Comparison of ENCODE assay signal across 27 mouse cellular contexts in the genomic region with DNA sequence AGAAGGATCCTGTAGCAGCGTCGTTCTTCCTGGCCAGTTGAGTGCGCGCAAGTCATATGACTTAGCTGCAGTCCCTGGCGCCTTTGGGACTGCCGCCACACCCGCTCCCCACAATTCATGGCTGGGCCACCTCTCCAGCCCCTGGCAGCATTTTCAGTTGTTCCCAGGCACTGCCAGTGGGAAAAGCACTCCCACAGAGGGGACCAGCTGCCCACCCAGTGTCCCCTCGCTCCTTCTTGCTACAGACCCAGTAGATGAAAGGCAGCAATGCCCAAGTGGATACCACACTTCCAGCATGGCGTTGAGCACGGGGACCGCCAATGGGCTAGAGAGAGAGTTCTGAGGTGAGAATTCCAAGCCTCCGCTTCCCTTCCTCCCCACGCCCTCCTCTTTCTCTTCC. TPM values are rescaled to one million over a fixed set of nuclear protein-coding genes. Genes with fewer than 3 reads are reported as not detected.
DNase-seq lines count a peak whose midpoint lies in the region; ATAC-seq and TF ChIP-seq lines count a peak whose summit lies in the region.
"Had no signal": no experiment of that assay in that cellular context is flagged by ENCODE, and none has a peak within 500 bp of the region (broad histone marks: within the 10 kb centered on the region; RNA-seq: fewer than 3 reads in every experiment).

No protein-coding gene starts in this region.

- no peak for TF ChIP-seq CTCF in liver, postnatal 0 days (IDR thresholded peaks at IDR 0.05; ENCODE audit: low read depth)
- TF ChIP-seq CTCF in stomach, postnatal 0 days (IDR thresholded peaks at IDR 0.05; ENCODE audit: low read depth): no peak

- no peak overlapping the region for H3K4me2 ChIP-seq in liver, postnatal 0 days (ENCODE audit: low read depth, low read length)
- H3K4me2 ChIP-seq in liver, embryonic 12.5 days: no peak overlapping the region
- no peak overlapping the region for H3K4me2 ChIP-seq in stomach, embryonic 14.5 days (replicated peaks; ENCODE audit: low read depth, low read length)
- H3K4me2 ChIP-seq in stomach, postnatal 0 days (replicated peaks; ENCODE audit: low read depth): no peak overlapping the region
- no peak overlapping the region for H3K4me2 ChIP-seq in stomach, embryonic 16.5 days (ENCODE audit: low read depth, low read length)
- H3K4me2 ChIP-seq: embryonic facial prominence, embryonic 13.5 days; forebrain, embryonic 15.5 days; heart, embryonic 12.5 days; hindbrain, embryonic 14.5 days; liver, embryonic 13.5 days had no signal

- WGBS in liver, postnatal 0 days (ENCODE audit: insufficient replicate concordance): 92% methylated on average over 13 of the region's 13 CpGs
- 83% methylated on average over 13 of the region's 13 CpGs for WGBS in liver, embryonic 12.5 days (ENCODE audit: insufficient replicate concordance)
- WGBS in stomach, embryonic 14.5 days: 89% methylated on average over 13 of the region's 13 CpGs
- whole genome bisulfite sequencing in stomach, postnatal 0 days: 93% methylated on average over 13 of the region's 13 CpGs
- WGBS in stomach, embryonic 16.5 days: 84% methylated on average over 13 of the region's 13 CpGs

- ATAC-seq in liver, postnatal 0 days: no peak
- ATAC-seq in liver, embryonic 12.5 days: no peak
- ATAC-seq in stomach, embryonic 14.5 days (ENCODE audit: insufficient number of reproducible peaks, insufficient read depth, low FRiP score, low read depth): no peak
- ATAC-seq in stomach, postnatal 0 days (ENCODE audit: low FRiP score, low TSS enrichment): no peak
- ATAC-seq in stomach, embryonic 16.5 days (ENCODE audit: insufficient read depth, low FRiP score): no peak
- no peak for ATAC-seq in CD4-positive, CD25-positive, alpha-beta regulatory T cell, adult 4 months
- ATAC-seq: forebrain, embryonic 15.5 days; midbrain, embryonic 16.5 days had no signal

- H3K4me1 ChIP-seq in liver, postnatal 0 days (ENCODE audit: insufficient read depth): 0 out of 2 replicates have a peak, but pooled peaks cover 5% of the 10 kb centered on the region
- peaks cover 14% of the 10 kb centered on the region; the same call in 1 of the 2 replicates for H3K4me1 ChIP-seq in liver, embryonic 12.5 days
- peaks cover 9% of the 10 kb centered on the region; the same call in 1 of the 2 replicates for H3K4me1 ChIP-seq in stomach, embryonic 14.5 days (ENCODE audit: control insufficient read depth, insufficient read depth, low read length)
- no peaks in the 10 kb centered on the region for H3K4me1 ChIP-seq in stomach, postnatal 0 days (replicated peaks; ENCODE audit: control insufficient read depth, insufficient read depth)
- H3K4me1 ChIP-seq in stomach, embryonic 16.5 days (ENCODE audit: control insufficient read depth, insufficient read depth, low read length): peaks cover 11% of the 10 kb centered on the region

- H3K36me3 ChIP-seq in liver, postnatal 0 days (replicated peaks; ENCODE audit: insufficient read depth, low read length): 0 out of 2 replicates have a peak, but pooled peaks cover 4% of the 10 kb centered on the region
- H3K36me3 ChIP-seq in liver, embryonic 12.5 days: peaks cover 7% of the 10 kb centered on the region; the same call in 1 of the 2 replicates
- no peaks in the 10 kb centered on the region for H3K36me3 ChIP-seq in stomach, embryonic 14.5 days (ENCODE audit: control insufficient read depth, insufficient read depth, low read length)
- H3K36me3 ChIP-seq in stomach, postnatal 0 days (ENCODE audit: control insufficient read depth, insufficient read depth, low read length): no peaks in the 10 kb centered on the region
- H3K36me3 ChIP-seq in stomach, embryonic 16.5 days (ENCODE audit: control insufficient read depth, insufficient read depth, low read length): no peaks in the 10 kb centered on the region; the same call in 1 of the 2 replicates
- H3K36me3 ChIP-seq: embryonic facial prominence, embryonic 13.5 days; forebrain, embryonic 15.5 days; heart, embryonic 12.5 days; liver, embryonic 13.5 days had no signal

- DNase-seq in cerebellum, postnatal 14 days: peak; percentile 53 to 65
- no peak for DNase-seq in cerebellum, postnatal 4 days (ENCODE audit: low spot score in 2 of 2)
- peak; percentile 9 for DNase-seq in liver, postnatal 0 days
- DNase-seq in stomach, postnatal 0 days (ENCODE audit: low spot score): no peak
- DNase-seq: adrenal gland, adult 2 months; adrenal gland, postnatal 36 days; gastrocnemius, postnatal 25 days; heart, adult 18-20 months; heart, postnatal 4 days; kidney, adult 11 months; kidney, postnatal 14 days; layer of hippocampus, adult 9-11 months; liver, embryonic 13.5 days; lung, postnatal 10 days; right cerebral cortex, postnatal 25 days; thymus, adult 2 months; thymus, postnatal 36 days had no signal

- no peaks in the 10 kb centered on the region for H3K9me3 ChIP-seq in liver, postnatal 0 days (ENCODE audit: low read length)
- no peaks in the 10 kb centered on the region for H3K9me3 ChIP-seq in liver, embryonic 12.5 days (replicated peaks)
- H3K9me3 ChIP-seq in stomach, embryonic 14.5 days (ENCODE audit: control insufficient read depth, low read depth, low read length): no peaks in the 10 kb centered on the region
- H3K9me3 ChIP-seq in stomach, postnatal 0 days (ENCODE audit: control insufficient read depth, low read length): no peaks in the 10 kb centered on the region
- 0 out of 2 replicates have a peak, but pooled peaks cover 5% of the 10 kb centered on the region for H3K9me3 ChIP-seq in stomach, embryonic 16.5 days (replicated peaks; ENCODE audit: control insufficient read depth, low read length)
- H3K9me3 ChIP-seq: embryonic facial prominence, embryonic 13.5 days; forebrain, embryonic 15.5 days; heart, embryonic 12.5 days; liver, embryonic 13.5 days had no signal

- H3K27me3 ChIP-seq in liver, postnatal 0 days (ENCODE audit: insufficient read depth, low read length): no peaks in the 10 kb centered on the region
- H3K27me3 ChIP-seq in liver, embryonic 12.5 days (replicated peaks): no peaks in the 10 kb centered on the region; the same call in 1 of the 2 replicates
- H3K27me3 ChIP-seq in stomach, embryonic 14.5 days (ENCODE audit: control insufficient read depth, insufficient read depth, low read length): no peaks in the 10 kb centered on the region
- no peaks in the 10 kb centered on the region for H3K27me3 ChIP-seq in stomach, postnatal 0 days (ENCODE audit: control insufficient read depth, insufficient read depth, low read length)
- H3K27me3 ChIP-seq in stomach, embryonic 16.5 days (ENCODE audit: control insufficient read depth, insufficient read depth, low read length): no peaks in the 10 kb centered on the region
- H3K27me3 ChIP-seq: embryonic facial prominence, embryonic 13.5 days; forebrain, embryonic 15.5 days; heart, embryonic 12.5 days; liver, embryonic 13.5 days had no signal

- no peak overlapping the region for H3K4me3 ChIP-seq in liver, postnatal 0 days (ENCODE audit: low read depth, low read length)
- H3K4me3 ChIP-seq in liver, embryonic 12.5 days: no peak overlapping the region
- H3K4me3 ChIP-seq in stomach, embryonic 14.5 days (ENCODE audit: low read depth, low read length): no peak overlapping the region
- H3K4me3 ChIP-seq in stomach, postnatal 0 days (ENCODE audit: low read depth, low read length): no peak overlapping the region
- no peak overlapping the region for H3K4me3 ChIP-seq in stomach, embryonic 16.5 days (replicated peaks; ENCODE audit: low read length)
- H3K4me3 ChIP-seq: embryonic facial prominence, embryonic 13.5 days; forebrain, embryonic 10.5 days; forebrain, embryonic 15.5 days; heart, embryonic 12.5 days; liver, embryonic 13.5 days had no signal

- no peak overlapping the region for H3K9ac ChIP-seq in liver, postnatal 0 days (replicated peaks)
- no peak overlapping the region for H3K9ac ChIP-seq in liver, embryonic 12.5 days
- no peak overlapping the region for H3K9ac ChIP-seq in stomach, embryonic 14.5 days (replicated peaks; ENCODE audit: low read depth, low read length)
- H3K9ac ChIP-seq in stomach, postnatal 0 days (ENCODE audit: low read length): no peak overlapping the region
- H3K9ac ChIP-seq in stomach, embryonic 16.5 days (ENCODE audit: low read length): no peak overlapping the region
- H3K9ac ChIP-seq: embryonic facial prominence, embryonic 13.5 days; forebrain, embryonic 15.5 days; heart, embryonic 12.5 days; hindbrain, embryonic 14.5 days; liver, embryonic 13.5 days had no signal

- H3K27ac ChIP-seq in liver, postnatal 0 days (ENCODE audit: low read depth): no peak overlapping the region
- H3K27ac ChIP-seq in liver, embryonic 12.5 days: no peak overlapping the region
- peak overlapping the region; percentile 71 for H3K27ac ChIP-seq in stomach, embryonic 14.5 days (ENCODE audit: low read length)
- H3K27ac ChIP-seq in stomach, postnatal 0 days (replicated peaks): no peak overlapping the region
- peak overlapping the region; percentile 67 for H3K27ac ChIP-seq in stomach, embryonic 16.5 days (ENCODE audit: low read length)
- H3K27ac ChIP-seq: embryonic facial prominence, embryonic 13.5 days; forebrain, embryonic 10.5 days; forebrain, embryonic 15.5 days; hindbrain, embryonic 14.5 days; liver, embryonic 13.5 days had no signal

- TF ChIP-seq EP300 in liver, postnatal 0 days (IDR thresholded peaks at IDR 0.05; ENCODE audit: low read depth): no peak
- no peak for TF ChIP-seq EP300 in stomach, postnatal 0 days (optimal IDR thresholded peaks at IDR 0.05)

RNA-seq across cellular contexts. Expression of gene Ppp1r21, which starts 25.9 kb away (rescaled TPM):
- 9.0 TPM in 2 replicates for polyA plus RNA-seq in liver, postnatal 0 days (2015; fragmentation: Nextera tagmentation; extraction: Ambion mirVana)
- 8.8 and 11.2 TPM in 2 replicates for polyA plus RNA-seq in liver, embryonic 12.5 days (2016; fragmentation: Nextera tagmentation; extraction: Ambion mirVana)
- polyA plus RNA-seq in stomach, embryonic 14.5 days (2014; fragmentation: Nextera tagmentation; extraction: Ambion mirVana): 26.9 and 30.3 TPM in 2 replicates
- 10.4 and 11.1 TPM in 2 replicates for polyA plus RNA-seq in stomach, postnatal 0 days (2015; fragmentation: Nextera tagmentation; extraction: Ambion mirVana)
- polyA plus RNA-seq in stomach, embryonic 16.5 days (2015; fragmentation: Nextera tagmentation; extraction: Ambion mirVana): 19.6 and 21.8 TPM in 2 replicates
- polyA plus RNA-seq in CD4-positive, CD25-positive, alpha-beta regulatory T cell, adult 4 months (2017; shearing (Covaris generic)): 10 to 100 TPM; 26.4 to 39.4 TPM

Comparison
In these comparisons a context has a peak if more than half of its experiments do, and no peak if none do; other contexts are left out.
1. DNase-seq: peak in cerebellum, postnatal 14 days (2 of 2) and liver, postnatal 0 days (single experiment); none in cerebellum, postnatal 4 days (0 of 2) and stomach, postnatal 0 days (single experiment).
2. H3K27ac ChIP-seq: peak in stomach, embryonic 14.5 days (single experiment) and stomach, embryonic 16.5 days (single experiment); none in liver, postnatal 0 days (single experiment), liver, embryonic 12.5 days (single experiment) and stomach, postnatal 0 days (single experiment).